Mouse (Mus musculus): Measurements from ENCODE around the gene Cygb. TPM values are rescaled to one million over a fixed set of nuclear protein-coding genes. Genes with fewer than 3 reads are reported as not detected.

Cygb gene
- polyA plus RNA-seq, 1 experiment from 2014 or later, result 20.8 TPM

GRCm38 (mm10) chr11:116601166-116601565 lies 52.9 kb downstream of the Cygb start:
- peaks cover 2% of the 10 kb centered on the region; the same call in 1 of the 2 replicates for H3K36me3 ChIP-seq (ENCODE audit: control insufficient read depth, insufficient read depth, low read length)
- WGBS, result 91% methylated on average over 8 of the region's 8 CpGs
- no peak overlapping the region for H3K27ac ChIP-seq (ENCODE audit: low read length)

GRCm38 (mm10) chr11:116599230-116599629 lies 54.9 kb downstream of the Cygb start:
- no peak overlapping the region for H3K4me2 ChIP-seq (replicated peaks; ENCODE audit: low read depth, low read length)
- no peaks in the 10 kb centered on the region for H3K27me3 ChIP-seq (ENCODE audit: control insufficient read depth, insufficient read depth, low read length)
- no peaks in the 10 kb centered on the region for H3K9me3 ChIP-seq (ENCODE audit: control insufficient read depth, low read depth, low read length)
- H3K4me1 ChIP-seq (ENCODE audit: control insufficient read depth, insufficient read depth, low read length), result no peaks in the 10 kb centered on the region
- H3K27ac ChIP-seq (ENCODE audit: low read length), result no peak overlapping the region
- 90% methylated on average over 15 of the region's 15 CpGs for WGBS
- no peak overlapping the region for H3K9ac ChIP-seq (replicated peaks; ENCODE audit: low read depth, low read length)
- H3K36me3 ChIP-seq (ENCODE audit: control insufficient read depth, insufficient read depth, low read length), result no peaks in the 10 kb centered on the region; the same call in 1 of the 2 replicates
- no peak overlapping the region for H3K4me3 ChIP-seq (ENCODE audit: low read depth, low read length)
- no peak for ATAC-seq (ENCODE audit: insufficient number of reproducible peaks, insufficient read depth, low FRiP score, low read depth)

More at GRCm38 (mm10) chr11:116601166-116601565, 52.9 kb downstream of the Cygb start:
- no peaks in the 10 kb centered on the region for H3K4me1 ChIP-seq (ENCODE audit: control insufficient read depth, insufficient read depth, low read length)
- H3K4me3 ChIP-seq (ENCODE audit: low read depth, low read length), result no peak overlapping the region
- ATAC-seq (ENCODE audit: insufficient number of reproducible peaks, insufficient read depth, low FRiP score, low read depth), result no peak
- no peak overlapping the region for H3K4me2 ChIP-seq (replicated peaks; ENCODE audit: low read depth, low read length)
- no peaks in the 10 kb centered on the region for H3K27me3 ChIP-seq (ENCODE audit: control insufficient read depth, insufficient read depth, low read length)
- H3K9ac ChIP-seq (replicated peaks; ENCODE audit: low read depth, low read length), result no peak overlapping the region
- H3K9me3 ChIP-seq (ENCODE audit: control insufficient read depth, low read depth, low read length), result no peaks in the 10 kb centered on the region

GRCm38 (mm10) chr11:116598193-116598592 lies 55.9 kb downstream of the Cygb start:
- H3K36me3 ChIP-seq (ENCODE audit: control insufficient read depth, insufficient read depth, low read length), result no peaks in the 10 kb centered on the region; the same call in 1 of the 2 replicates
- H3K27me3 ChIP-seq (ENCODE audit: control insufficient read depth, insufficient read depth, low read length), result no peaks in the 10 kb centered on the region
- ATAC-seq (ENCODE audit: insufficient number of reproducible peaks, insufficient read depth, low FRiP score, low read depth), result no peak
- no peaks in the 10 kb centered on the region for H3K9me3 ChIP-seq (ENCODE audit: control insufficient read depth, low read depth, low read length)
- H3K4me1 ChIP-seq (ENCODE audit: control insufficient read depth, insufficient read depth, low read length), result no peaks in the 10 kb centered on the region
- WGBS, result 85% methylated on average over 8 of the region's 8 CpGs
- H3K27ac ChIP-seq (ENCODE audit: low read length), result no peak overlapping the region
- no peak overlapping the region for H3K9ac ChIP-seq (replicated peaks; ENCODE audit: low read depth, low read length)
- H3K4me3 ChIP-seq (ENCODE audit: low read depth, low read length), result no peak overlapping the region
- no peak overlapping the region for H3K4me2 ChIP-seq (replicated peaks; ENCODE audit: low read depth, low read length)

GRCm38 (mm10) chr11:116596766-116597165 lies 57.3 kb downstream of the Cygb start:
- H3K4me1 ChIP-seq (ENCODE audit: control insufficient read depth, insufficient read depth, low read length), result no peaks in the 10 kb centered on the region
- H3K4me3 ChIP-seq (ENCODE audit: low read depth, low read length), result no peak overlapping the region
- no peaks in the 10 kb centered on the region for H3K9me3 ChIP-seq (ENCODE audit: control insufficient read depth, low read depth, low read length)
- H3K27ac ChIP-seq (ENCODE audit: low read length), result no peak overlapping the region
- no peaks in the 10 kb centered on the region; the same call in 1 of the 2 replicates for H3K36me3 ChIP-seq (ENCODE audit: control insufficient read depth, insufficient read depth, low read length)
- H3K27me3 ChIP-seq (ENCODE audit: control insufficient read depth, insufficient read depth, low read length), result no peaks in the 10 kb centered on the region
- 84% methylated on average over 19 of the region's 19 CpGs for WGBS
- no peak overlapping the region for H3K4me2 ChIP-seq (replicated peaks; ENCODE audit: low read depth, low read length)
- no peak overlapping the region for H3K9ac ChIP-seq (replicated peaks; ENCODE audit: low read depth, low read length)
- ATAC-seq (ENCODE audit: insufficient number of reproducible peaks, insufficient read depth, low FRiP score, low read depth), result no peak

Other genes starting within 250 kb of the Cygb start
- gene Rnf157, start 241.3 kb downstream of the Cygb start, polyA plus RNA-seq (2014; fragmentation: Nextera tagmentation; extraction: Ambion mirVana), result 9.8 and 12.8 TPM in 2 replicates
- gene Ubald2, start 220.2 kb downstream of the Cygb start, polyA plus RNA-seq (2014; fragmentation: Nextera tagmentation; extraction: Ambion mirVana), result 56.1 and 60.7 TPM in 2 replicates
- 0.22 TPM in 1 of 2 replicates, not detected in the other for gene Qrich2, start 188.1 kb downstream of the Cygb start, polyA plus RNA-seq (2014; fragmentation: Nextera tagmentation; extraction: Ambion mirVana)
- gene Prpsap1, start 160.1 kb downstream of the Cygb start, polyA plus RNA-seq (2014; fragmentation: Nextera tagmentation; extraction: Ambion mirVana), result 216 and 218 TPM in 2 replicates
- 11.5 and 13.0 TPM in 2 replicates for gene Sphk1, start 123.4 kb downstream of the Cygb start, polyA plus RNA-seq (2014; fragmentation: Nextera tagmentation; extraction: Ambion mirVana)
- gene Ube2o, start 72.9 kb downstream of the Cygb start, polyA plus RNA-seq (2014; fragmentation: Nextera tagmentation; extraction: Ambion mirVana), result 10.1 and 11.4 TPM in 2 replicates
- gene Aanat, start 67.9 kb downstream of the Cygb start, polyA plus RNA-seq (2014; fragmentation: Nextera tagmentation; extraction: Ambion mirVana), result not detected in 2 replicates
- gene Rhbdf2, start 27.3 kb downstream of the Cygb start, polyA plus RNA-seq (2014; fragmentation: Nextera tagmentation; extraction: Ambion mirVana), result 4.5 and 6.2 TPM in 2 replicates
- gene Prcd, start 779 bp downstream of the Cygb start, polyA plus RNA-seq (2014; fragmentation: Nextera tagmentation; extraction: Ambion mirVana), result 1.2 and 1.7 TPM in 2 replicates
- not detected in 2 replicates for gene St6galnac1, start 121.2 kb upstream of the Cygb start, polyA plus RNA-seq (2014; fragmentation: Nextera tagmentation; extraction: Ambion mirVana)
- 16.5 and 17.4 TPM in 2 replicates for gene Mxra7, start 173.7 kb upstream of the Cygb start, polyA plus RNA-seq (2014; fragmentation: Nextera tagmentation; extraction: Ambion mirVana)
- gene Mettl23, start 189.0 kb upstream of the Cygb start, polyA plus RNA-seq (2014; fragmentation: Nextera tagmentation; extraction: Ambion mirVana), result 68.9 and 71.7 TPM in 2 replicates
- 68.2 and 68.6 TPM in 2 replicates for gene Jmjd6, start 189.1 kb upstream of the Cygb start, polyA plus RNA-seq (2014; fragmentation: Nextera tagmentation; extraction: Ambion mirVana)
- gene Mfsd11, start 198.1 kb upstream of the Cygb start, polyA plus RNA-seq (2014; fragmentation: Nextera tagmentation; extraction: Ambion mirVana), result 38.7 and 40.8 TPM in 2 replicates
- gene Srsf2, start 198.8 kb upstream of the Cygb start, polyA plus RNA-seq (2014; fragmentation: Nextera tagmentation; extraction: Ambion mirVana), result 821 and 918 TPM in 2 replicates

Measured in stomach, embryonic 14.5 days (tissue).